Mouse (Mus musculus): ENCODE results near the gene Tmem29.
A peak's percentile ranks its signal among the peaks of the same experiment; 100 is the strongest.
"Not testable (repeated sequence)": the region's sequence is repeated elsewhere in the genome, so short reads cannot be mapped to it uniquely, and the experiment has no call there.

Gene Tmem29

GRCm38 (mm10) chrX:150458766-150459350 lies at the start of gene Tmem29:
Tmem29 (minus strand) TSS chrX:150459154.
- peak; percentile 91 for DNase-seq

- DNase-seq, result no peak
These were observed 49.7 kb upstream of the Tmem29 start for GRCm38 (mm10) chrX:150508696-150509095.

- DNase-seq, result not testable (repeated sequence)
These were observed 28.9 kb upstream of the Tmem29 start for GRCm38 (mm10) chrX:150487811-150488210.

- not testable (repeated sequence) for DNase-seq
These were observed 27.5 kb upstream of the Tmem29 start for GRCm38 (mm10) chrX:150486314-150487030.

GRCm38 (mm10) chrX:150477854-150478780 lies 19.2 kb upstream of the Tmem29 start:
- DNase-seq, result peak; percentile 94

- DNase-seq, result no peak
These were observed 12.5 kb upstream of the Tmem29 start for GRCm38 (mm10) chrX:150471416-150471815.

- no peak for DNase-seq
These were observed 9.3 kb upstream of the Tmem29 start for GRCm38 (mm10) chrX:150468266-150468665.

GRCm38 (mm10) chrX:150466817-150467216 lies 7.9 kb upstream of the Tmem29 start:
- DNase-seq, result not testable (repeated sequence)

- DNase-seq, result no peak
These were observed 1.2 kb upstream of the Tmem29 start for GRCm38 (mm10) chrX:150460143-150460542.

- no peak for DNase-seq
These were observed 515 bp upstream of the Tmem29 start for GRCm38 (mm10) chrX:150459411-150459927.

- no peak for DNase-seq
These were observed 818 bp downstream of the Tmem29 start for GRCm38 (mm10) chrX:150458136-150458535.

- DNase-seq, result peak; percentile 87
These were observed 18.2 kb downstream of the Tmem29 start for GRCm38 (mm10) chrX:150440505-150441338.

- no peak for DNase-seq
These were observed 22.6 kb downstream of the Tmem29 start for GRCm38 (mm10) chrX:150436373-150436772.

GRCm38 (mm10) chrX:150435367-150435766 lies 23.6 kb downstream of the Tmem29 start:
- DNase-seq, result no peak

GRCm38 (mm10) chrX:150413505-150413904 lies 45.4 kb downstream of the Tmem29 start:
- DNase-seq, result no peak

All from layer of hippocampus, adult 9-11 months (tissue).